Mouse (Mus musculus) intestine, embryonic 16.5 days (tissue): ENCODE data around the gene H1f0. TPM values are rescaled to one million over a fixed set of nuclear protein-coding genes. Genes with fewer than 3 reads are reported as not detected.

ENCODE experiments used
- ATAC-seq: fragments of 200-750 bp; cut with Nextera tagmentation; 2 replicates; pipeline ENCODE4 v1.8.0; 2017; ENCODE audit warnings: moderate TSS enrichment, moderate library complexity
- H3K27ac ChIP-seq: fragments of 300-500 bp; sonication (generic); 2 replicates; pipeline ENCODE4 v1.5.1; 2014; ENCODE audit warnings: mild to moderate bottlenecking, low read length
- H3K27me3 ChIP-seq: fragments of 300-500 bp; sonication (generic); replicated peaks from 2 replicates; pipeline ENCODE4 v1.6.1; 2014; ENCODE audit warnings: low read length, control low read depth, mixed read lengths; ENCODE audit not compliant: control insufficient read depth, insufficient read depth
- H3K36me3 ChIP-seq: fragments of 300-500 bp; sonication (generic); 2 replicates; pipeline ENCODE4 v1.6.1; 2014; ENCODE audit warnings: low read length, control low read depth; ENCODE audit not compliant: control insufficient read depth, insufficient read depth
- H3K4me1 ChIP-seq: fragments of 300-500 bp; sonication (generic); 2 replicates; pipeline ENCODE4 v1.6.1; 2014; ENCODE audit warnings: low read length, control low read depth, mixed read lengths; ENCODE audit not compliant: control insufficient read depth, insufficient read depth
- H3K4me2 ChIP-seq: fragments of 300-500 bp; sonication (generic); 2 replicates; pipeline ENCODE4 v1.6.1; 2014; ENCODE audit warnings: low read depth, low read length, control low read depth
- H3K4me3 ChIP-seq: fragments of 300-500 bp; sonication (generic); 2 replicates; pipeline ENCODE4 v1.5.1; 2014; ENCODE audit warnings: mild to moderate bottlenecking, low read length
- H3K9ac ChIP-seq: fragments of 300-500 bp; sonication (generic); 2 replicates; pipeline ENCODE4 v1.6.1; 2014; ENCODE audit warnings: low read depth, low read length
- H3K9me3 ChIP-seq: fragments of 300-500 bp; sonication (generic); 2 replicates; pipeline ENCODE4 v1.6.1; 2016; ENCODE audit warnings: low read length, control low read depth; ENCODE audit not compliant: control insufficient read depth
- WGBS: fragments of 180-500 bp; shearing (Covaris S2); extraction: QIAGEN DNeasy Blood & Tissue Kit; methylation state at CpG from one replicate; pipeline ENCODE4 v1.1.7; 2014; 5-methylcytosine and 5-hydroxymethylcytosine counted together
- polyA plus RNA-seq: library from polyadenylated mRNA; unstranded; fragments of >200 nt; fragmentation: Nextera tagmentation; extraction: Ambion mirVana; gene quantifications from 2 replicates; pipeline ENCODE4 v1.2.1, GENCODE M21; 2015

The H1f0 gene
- polyA plus RNA-seq, 1 experiment from 2014 or later, result 456 TPM

GRCm38 (mm10) chr15:78989152-78990092, 38.8 kb upstream of the H1f0 start:
- WGBS, result 88% methylated on average over 14 of the region's 14 CpGs

GRCm38 (mm10) chr15:78990093-78990463, 38.2 kb upstream of the H1f0 start:
- Histone ChIP-seq H3K9me3 (no peaks in the 10 kb centered on the region), H3K9ac (no peak overlapping the region), H3K4me3 (no peak overlapping the region), H3K4me2 (no peak overlapping the region), H3K27ac (no peak overlapping the region), H3K36me3 (peaks cover 42% of the 10 kb centered on the region), H3K4me1 (peaks cover 6% of the 10 kb centered on the region; the same call in 1 of the 2 replicates), H3K27me3 (no peaks in the 10 kb centered on the region)
- 96% methylated on average over 9 of the region's 9 CpGs for WGBS
- ATAC-seq, result no peak

More at GRCm38 (mm10) chr15:78989152-78990092, 38.8 kb upstream of the H1f0 start:
- Histone ChIP-seq H3K27ac (no peak overlapping the region), H3K4me1 (peaks cover 13% of the 10 kb centered on the region), H3K4me2 (no peak overlapping the region), H3K4me3 (no peak overlapping the region), H3K9me3 (no peaks in the 10 kb centered on the region), H3K36me3 (peaks cover 42% of the 10 kb centered on the region), H3K9ac (no peak overlapping the region; the same call in 1 of the 2 replicates), H3K27me3 (no peaks in the 10 kb centered on the region)
- ATAC-seq, result no peak

GRCm38 (mm10) chr15:78990970-78991525, 37.2 kb upstream of the H1f0 start:
- H3K9ac ChIP-seq, result no peak overlapping the region
- ATAC-seq, result no peak
- H3K27me3 ChIP-seq, result no peaks in the 10 kb centered on the region
- H3K4me1 ChIP-seq, result peaks cover 4% of the 10 kb centered on the region; the same call in 1 of the 2 replicates
- H3K4me2 ChIP-seq, result no peak overlapping the region
- H3K27ac ChIP-seq, result no peak overlapping the region
- no peak overlapping the region for H3K4me3 ChIP-seq
- no peaks in the 10 kb centered on the region for H3K9me3 ChIP-seq
- 96% methylated on average over 25 of the region's 25 CpGs for WGBS
- H3K36me3 ChIP-seq, result peaks cover 42% of the 10 kb centered on the region

- H3K27me3 ChIP-seq, result no peaks in the 10 kb centered on the region
- H3K9me3 ChIP-seq, result no peaks in the 10 kb centered on the region
- no peak overlapping the region for H3K27ac ChIP-seq
- WGBS, result 90% methylated on average over 7 of the region's 7 CpGs
- no peak overlapping the region for H3K4me2 ChIP-seq
- no peak overlapping the region for H3K9ac ChIP-seq
- ATAC-seq, result no peak
- H3K36me3 ChIP-seq, result peaks cover 42% of the 10 kb centered on the region
- no peaks in the 10 kb centered on the region for H3K4me1 ChIP-seq
- no peak overlapping the region for H3K4me3 ChIP-seq
These were observed 36.0 kb upstream of the H1f0 start for GRCm38 (mm10) chr15:78992235-78992634.

GRCm38 (mm10) chr15:78992925-78993324, 35.3 kb upstream of the H1f0 start:
- no peak overlapping the region for H3K27ac ChIP-seq
- no peak overlapping the region for H3K9ac ChIP-seq
- no peaks in the 10 kb centered on the region for H3K27me3 ChIP-seq
- no peak overlapping the region for H3K4me3 ChIP-seq
- no peak overlapping the region for H3K4me2 ChIP-seq
- no peak for ATAC-seq
- H3K9me3 ChIP-seq, result no peaks in the 10 kb centered on the region
- WGBS, result 97% methylated on average over 24 of the region's 24 CpGs
- H3K36me3 ChIP-seq, result peaks cover 42% of the 10 kb centered on the region
- no peaks in the 10 kb centered on the region for H3K4me1 ChIP-seq

GRCm38 (mm10) chr15:78995916-78996315, 32.3 kb upstream of the H1f0 start:
- H3K27ac ChIP-seq, result no peak overlapping the region
- no peak overlapping the region for H3K4me3 ChIP-seq
- no peak for ATAC-seq
- no peaks in the 10 kb centered on the region for H3K4me1 ChIP-seq
- no peak overlapping the region for H3K4me2 ChIP-seq
- 90% methylated on average over 4 of the region's 4 CpGs for WGBS
- H3K9me3 ChIP-seq, result no peaks in the 10 kb centered on the region
- peaks cover 25% of the 10 kb centered on the region for H3K36me3 ChIP-seq
- no peaks in the 10 kb centered on the region for H3K27me3 ChIP-seq
- no peak overlapping the region for H3K9ac ChIP-seq

- WGBS, result 83% methylated on average over 3 of the region's 3 CpGs
- no peaks in the 10 kb centered on the region for H3K27me3 ChIP-seq
- peaks cover 21% of the 10 kb centered on the region for H3K36me3 ChIP-seq
- no peak overlapping the region for H3K4me2 ChIP-seq
- no peak for ATAC-seq
- H3K4me3 ChIP-seq, result no peak overlapping the region
- H3K9ac ChIP-seq, result no peak overlapping the region
- H3K27ac ChIP-seq, result no peak overlapping the region
- H3K4me1 ChIP-seq, result no peaks in the 10 kb centered on the region
- no peaks in the 10 kb centered on the region for H3K9me3 ChIP-seq
These were observed 31.6 kb upstream of the H1f0 start for GRCm38 (mm10) chr15:78996663-78997062.

GRCm38 (mm10) chr15:78998348-78998747, 29.9 kb upstream of the H1f0 start:
- no peak for ATAC-seq
- Histone ChIP-seq H3K9me3 (no peaks in the 10 kb centered on the region), H3K4me3 (no peak overlapping the region), H3K4me1 (no peaks in the 10 kb centered on the region), H3K9ac (no peak overlapping the region), H3K36me3 (peaks cover 15% of the 10 kb centered on the region), H3K4me2 (no peak overlapping the region), H3K27me3 (no peaks in the 10 kb centered on the region), H3K27ac (no peak overlapping the region)
- WGBS, result 73% methylated on average over 8 of the region's 8 CpGs

GRCm38 (mm10) chr15:78999586-78999985, 28.7 kb upstream of the H1f0 start:
- Histone ChIP-seq H3K4me3 (no peak overlapping the region), H3K27ac (no peak overlapping the region), H3K27me3 (no peaks in the 10 kb centered on the region), H3K9me3 (no peaks in the 10 kb centered on the region), H3K4me1 (no peaks in the 10 kb centered on the region), H3K9ac (no peak overlapping the region), H3K36me3 (peaks cover 8% of the 10 kb centered on the region), H3K4me2 (no peak overlapping the region)
- no peak for ATAC-seq
- 84% methylated on average over 11 of the region's 11 CpGs for WGBS
